Mouse (Mus musculus) kidney, embryonic 14.5 days (tissue): ENCODE data around the gene Odr4. TPM values are rescaled to one million over a fixed set of nuclear protein-coding genes. Genes with fewer than 3 reads are reported as not detected.

Experiments used
- ATAC-seq: fragments of 200-750 bp; cut with Nextera tagmentation; 2 replicates; pipeline ENCODE4 v1.8.0; 2017; ENCODE audit warnings: moderate number of reproducible peaks, mild to moderate bottlenecking, moderate TSS enrichment, moderate library complexity; ENCODE audit not compliant: low FRiP score, low TSS enrichment
- H3K27ac ChIP-seq: fragments of 300-500 bp; sonication (generic); 2 replicates; pipeline ENCODE4 v1.5.1; 2014; ENCODE audit warnings: low read depth, mild to moderate bottlenecking, low read length, moderate library complexity, mixed read lengths
- H3K27me3 ChIP-seq: fragments of 300-500 bp; sonication (generic); 2 replicates; pipeline ENCODE4 v1.6.1; 2014; ENCODE audit warnings: mild to moderate bottlenecking, low read length; ENCODE audit not compliant: control insufficient read depth, insufficient read depth
- H3K36me3 ChIP-seq: fragments of 300-500 bp; sonication (generic); 2 replicates; pipeline ENCODE4 v1.6.1; 2014; ENCODE audit warnings: low read length, mixed read lengths; ENCODE audit not compliant: control insufficient read depth, insufficient read depth
- H3K4me1 ChIP-seq: fragments of 300-500 bp; sonication (generic); 2 replicates; pipeline ENCODE4 v1.6.1; 2014; ENCODE audit warnings: low read length, mixed read lengths; ENCODE audit not compliant: control insufficient read depth, insufficient read depth
- H3K4me2 ChIP-seq: fragments of 300-500 bp; sonication (generic); replicated peaks from 2 replicates; pipeline ENCODE4 v1.6.1; 2014; ENCODE audit warnings: low read depth, mild to moderate bottlenecking, low read length
- H3K4me3 ChIP-seq: fragments of 300-500 bp; sonication (generic); 2 replicates; pipeline ENCODE4 v1.5.1; 2014; ENCODE audit warnings: mild to moderate bottlenecking, low read length
- H3K9ac ChIP-seq: fragments of 300-500 bp; sonication (generic); 2 replicates; pipeline ENCODE4 v1.6.1; 2014; ENCODE audit warnings: low read depth, mild to moderate bottlenecking, low read length, moderate library complexity
- H3K9me3 ChIP-seq: fragments of 300-500 bp; sonication (generic); 2 replicates; pipeline ENCODE4 v1.6.1; 2016; ENCODE audit warnings: low read length; ENCODE audit not compliant: control insufficient read depth
- WGBS: fragments of 180-500 bp; shearing (Covaris S2); extraction: QIAGEN DNeasy Blood & Tissue Kit; methylation state at CpG from one replicate; pipeline ENCODE4 v1.1.7; 2014; 5-methylcytosine and 5-hydroxymethylcytosine counted together
- polyA plus RNA-seq: library from polyadenylated mRNA; unstranded; fragments of >200 nt; fragmentation: Nextera tagmentation; extraction: Ambion mirVana; gene quantifications from 2 replicates; pipeline ENCODE4 v1.2.1, GENCODE M21; 2014

The Odr4 gene
- polyA plus RNA-seq, 1 experiment from 2014 or later: 35.5 TPM

DNA sequence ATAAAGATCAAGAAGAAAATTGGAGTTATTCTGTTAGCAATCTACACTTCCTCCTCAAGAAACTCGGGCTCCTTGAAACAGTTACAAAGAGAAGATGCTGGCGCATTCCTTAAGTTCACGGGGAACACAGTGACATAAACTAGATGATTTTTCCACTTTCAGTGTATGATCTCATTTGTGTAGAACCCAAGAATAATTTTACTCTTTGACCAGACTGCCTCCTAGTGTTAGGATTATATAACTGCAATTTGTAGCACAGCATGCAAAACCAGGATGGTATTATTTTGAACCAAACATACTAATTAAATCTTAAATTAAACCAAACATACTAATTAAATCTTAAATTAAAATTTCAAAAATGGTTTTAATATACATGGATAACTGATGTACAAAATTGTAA is 20.0 kb downstream of the Odr4 start:
- Histone ChIP-seq H3K9me3 (no peaks in the 10 kb centered on the region), H3K27ac (no peak overlapping the region), H3K36me3 (peaks cover 13% of the 10 kb centered on the region), H3K4me2 (no peak overlapping the region), H3K4me1 (no peaks in the 10 kb centered on the region), H3K27me3 (no peaks in the 10 kb centered on the region), H3K4me3 (no peak overlapping the region), H3K9ac (no peak overlapping the region)
- WGBS: 90% methylated on average over 3 of the region's 3 CpGs
- no peak for ATAC-seq

- no peaks in the 10 kb centered on the region for H3K27me3 ChIP-seq
- no peak for ATAC-seq
Observed at GRCm38 (mm10) chr1:150360864-150361263, 32.0 kb downstream of the Odr4 start.

DNA sequence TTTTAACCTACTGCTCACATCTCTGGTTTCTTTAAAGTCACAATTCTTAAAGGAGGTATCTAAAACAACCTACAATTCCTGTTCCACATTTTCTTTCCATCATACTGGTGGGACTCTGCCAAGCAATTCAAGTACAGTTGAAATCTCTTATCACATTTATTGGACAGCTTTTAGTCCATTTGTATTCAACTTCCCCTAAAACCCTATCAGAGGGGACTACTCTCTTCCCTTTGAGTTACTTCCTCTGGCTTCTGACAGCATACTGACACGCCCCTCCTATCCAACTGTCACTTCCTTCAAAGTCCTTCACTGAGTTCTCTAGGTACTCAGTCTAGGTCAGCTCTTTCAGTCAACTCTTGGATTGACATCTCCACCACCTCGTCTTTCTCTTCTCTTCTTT is 57.8 kb downstream of the Odr4 start:
- H3K36me3 ChIP-seq: no peaks in the 10 kb centered on the region
- no peak overlapping the region for H3K27ac ChIP-seq
- no peak overlapping the region for H3K9ac ChIP-seq
- no peaks in the 10 kb centered on the region for H3K4me1 ChIP-seq
- no peaks in the 10 kb centered on the region for H3K9me3 ChIP-seq
- H3K4me2 ChIP-seq: no peak overlapping the region
- H3K27me3 ChIP-seq: no peaks in the 10 kb centered on the region
- ATAC-seq: no peak
- H3K4me3 ChIP-seq: no peak overlapping the region
- 61% methylated on average over 2 of the region's 2 CpGs for WGBS

More at GRCm38 (mm10) chr1:150360864-150361263, 32.0 kb downstream of the Odr4 start:
- no peaks in the 10 kb centered on the region for H3K4me1 ChIP-seq
- H3K36me3 ChIP-seq: peaks cover 22% of the 10 kb centered on the region; the same call in 1 of the 2 replicates
- no peaks in the 10 kb centered on the region for H3K9me3 ChIP-seq
- WGBS: 89% methylated on average over 1 of the region's 1 CpGs
- no peak overlapping the region for H3K4me3 ChIP-seq
- H3K9ac ChIP-seq: no peak overlapping the region
- H3K27ac ChIP-seq: no peak overlapping the region
- no peak overlapping the region for H3K4me2 ChIP-seq

DNA sequence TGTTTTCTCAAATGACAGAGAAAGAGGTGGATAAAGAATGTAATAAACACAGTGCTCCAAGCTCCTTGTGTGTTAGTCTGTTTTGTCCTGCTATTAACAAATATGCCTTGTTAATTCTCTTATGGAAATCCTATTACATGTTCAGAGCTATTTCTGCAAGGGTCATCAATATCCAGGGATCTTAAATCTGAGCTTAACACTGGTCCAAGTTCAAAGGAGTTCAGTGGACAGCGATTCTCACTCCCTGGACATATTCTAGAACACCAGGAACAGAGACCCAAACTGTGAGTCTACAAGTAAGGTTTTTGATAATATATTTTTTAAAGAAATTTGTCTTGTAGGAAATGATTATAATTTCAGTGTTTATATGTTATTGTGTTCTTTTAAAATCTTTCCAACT is 73.7 kb downstream of the Odr4 start, which contains the start of gene Pdc:
Pdc (plus strand) TSS at position 213 of the 400 bp plus-strand sequence.
- no peak within 1 kb of the TSS for H3K27ac ChIP-seq
- H3K27me3 ChIP-seq: no peaks in the 10 kb centered on the region
- no peak for ATAC-seq

More for the DNA sequence above, 73.7 kb downstream of the Odr4 start, which contains the start of gene Pdc:
- Histone ChIP-seq H3K9me3 (no peaks in the 10 kb centered on the region), H3K4me3 (no peak within 1 kb of the TSS), H3K36me3 (no peaks in the 10 kb centered on the region), H3K4me2 (no peak within 1 kb of the TSS), H3K9ac (no peak within 1 kb of the TSS), H3K4me1 (no peaks in the 10 kb centered on the region)
- 95% methylated on average over 1 of the region's 1 CpGs for WGBS

Other genes with a start within 250 kb of the Odr4 start
- not detected in 2 replicates for gene Pdc, start 73.7 kb downstream of the Odr4 start, polyA plus RNA-seq
- 188 and 196 TPM in 2 replicates for gene Tpr, start 242 bp downstream of the Odr4 start, polyA plus RNA-seq
- gene Prg4, start 73.1 kb upstream of the Odr4 start, polyA plus RNA-seq: 0.87 and 0.89 TPM in 2 replicates